Mouse (Mus musculus) lung, postnatal 0 days (tissue): ENCODE results near the gene Rac3.

ENCODE experiments used
- CTCF ChIP-seq: IDR thresholded peaks from 2 replicates; pipeline ENCODE4 v1.5.1; 2016; ENCODE audit warnings: antibody characterized with exemption, mild to moderate bottlenecking
- EP300 ChIP-seq: IDR thresholded peaks from 2 replicates; pipeline ENCODE4 v1.6.1; 2016; ENCODE audit warnings: antibody characterized with exemption, mild to moderate bottlenecking, control low read depth

DNA sequence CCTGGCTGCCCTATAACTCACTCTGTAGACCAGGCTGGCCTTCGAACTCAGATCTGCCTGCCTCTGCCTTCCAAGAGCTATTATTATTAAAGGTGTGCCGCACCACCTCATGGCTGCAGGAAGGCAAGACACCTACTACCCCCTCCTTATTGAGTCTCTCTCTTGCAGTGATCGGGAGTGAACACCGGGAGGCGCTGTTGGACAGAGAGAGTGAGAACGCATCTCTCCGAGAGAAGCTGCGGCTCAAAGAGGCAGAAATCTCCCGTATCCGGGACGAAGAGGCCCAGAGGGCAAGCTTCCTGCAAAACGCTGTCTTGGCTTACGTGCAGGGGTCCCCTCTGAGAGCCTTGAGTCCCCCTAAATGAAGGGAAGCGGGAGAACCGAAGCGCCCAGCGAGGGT lies 820 bp upstream of the Rac3 start:
- TF ChIP-seq CTCF (peak; percentile 99), EP300 (peak; percentile 7; the same call in 1 of the 2 replicates)
